In the genomic region with DNA sequence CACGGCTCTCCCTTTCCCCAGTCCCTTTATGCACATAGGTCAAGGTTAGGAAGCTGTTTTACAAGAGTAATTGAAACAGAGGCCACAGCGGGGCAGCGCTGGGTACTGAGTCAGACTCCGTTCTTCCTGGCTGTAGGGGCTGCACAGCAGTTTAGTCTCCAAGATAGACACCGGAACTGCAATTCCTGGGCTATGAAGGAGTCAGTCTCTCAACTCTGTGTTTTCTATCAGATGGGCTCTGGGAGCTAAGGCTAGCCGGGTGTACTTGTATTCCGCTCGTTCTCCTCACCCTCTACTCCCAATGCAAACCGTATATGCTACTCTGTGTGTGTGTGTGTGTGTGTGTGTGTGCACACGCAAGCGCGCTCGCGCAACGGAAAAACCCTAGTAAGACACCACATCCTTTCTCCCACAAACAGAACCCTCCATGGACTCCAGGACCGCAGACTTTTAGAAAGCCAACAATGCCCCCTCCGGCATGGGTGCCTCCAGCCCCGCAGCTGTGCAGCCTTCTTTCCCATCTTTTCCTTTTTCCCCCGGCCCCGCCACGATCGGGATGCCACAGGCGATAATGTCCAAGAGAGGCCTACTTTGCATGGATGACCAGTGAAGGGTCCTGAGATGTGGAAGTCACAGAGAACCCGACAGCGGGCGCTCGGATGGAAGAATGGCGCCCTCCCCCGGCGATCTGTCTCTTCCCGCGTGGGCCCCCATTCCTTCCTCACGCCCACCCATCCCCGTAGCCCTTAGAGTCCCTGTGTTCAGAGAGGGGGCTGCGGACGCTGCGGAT, we compare ENCODE assay signal across 1 mouse cellular context.
A peak's percentile ranks its signal among the peaks of the same experiment; 100 is the strongest.
TF ChIP-seq lines count a peak whose summit lies in the region.

No protein-coding gene starts in this region.

TF ChIP-seq in CH12.LX, 34 proteins besides CTCF, POLR2A, EP300 and RAD21 (continued from another document):
- TF ChIP-seq ZMIZ1 (IDR thresholded peaks at IDR 0.05; ENCODE audit: low read depth, low read length) = peak; percentile 29; the same call in 1 of the 2 replicates
- TF ChIP-seq SMC3 (IDR thresholded peaks at IDR 0.05; ENCODE audit: low read depth, low read length) = peak; percentile 65
- peak; percentile 28; the same call in 1 of the 2 replicates for TF ChIP-seq CHD1 (IDR thresholded peaks at IDR 0.05; ENCODE audit: low read depth, low read length)
- no peak for TF ChIP-seq JUN (IDR thresholded peaks at IDR 0.05; ENCODE audit: insufficient read depth, low read depth, low read length)
- TF ChIP-seq SIN3A (IDR thresholded peaks at IDR 0.05; ENCODE audit: low read length) = no peak
- peak; percentile 57 for TF ChIP-seq IRF4 (IDR thresholded peaks at IDR 0.05; ENCODE audit: low read depth, low read length)
- peak; percentile 71 for TF ChIP-seq ELF1 (IDR thresholded peaks at IDR 0.05; ENCODE audit: low read depth, low read length)
- TF ChIP-seq TBP (conservative IDR thresholded peaks at IDR 0.05; ENCODE audit: low read depth, low read length) = no peak
